Mouse (Mus musculus) olfactory bulb, adult 2 months (tissue): Measurements from ENCODE around the gene Spop. TPM values are rescaled to one million over a fixed set of nuclear protein-coding genes. Genes with fewer than 3 reads are reported as not detected.

ENCODE experiments used
- H3K27ac ChIP-seq: fragments of 200-500 bp; 2 replicates; pipeline ENCODE4 v1.5.1; 2012; ENCODE audit warnings: low read depth, low read length; ENCODE audit not compliant: insufficient read depth
- H3K4me1 ChIP-seq: fragments of 200-500 bp; 2 replicates; pipeline ENCODE4 v1.6.1; 2012; ENCODE audit warnings: low read length; ENCODE audit not compliant: control insufficient read depth, insufficient read depth
- H3K4me3 ChIP-seq: fragments of 200-500 bp; 2 replicates; pipeline ENCODE4 v1.5.1; 2012; ENCODE audit warnings: mild to moderate bottlenecking, low read depth, low read length, moderate library complexity; ENCODE audit not compliant: insufficient read depth
- CTCF ChIP-seq: fragments of 200-500 bp; IDR thresholded peaks from 2 replicates; pipeline ENCODE4 v1.5.1; 2012; ENCODE audit warnings: low read depth, mild to moderate bottlenecking, low read length, moderate library complexity; ENCODE audit not compliant: insufficient read depth
- POLR2A ChIP-seq: fragments of 200-500 bp; IDR thresholded peaks from 2 replicates; pipeline ENCODE4 v1.6.1; 2012; ENCODE audit warnings: mild to moderate bottlenecking, low read depth, low read length, moderate library complexity; ENCODE audit not compliant: insufficient read depth
- WGBS: fragments of 180-500 bp; shearing (Covaris S2); methylation state at CpG from one replicate; pipeline ENCODE4 v1.1.7; 2018; 5-methylcytosine and 5-hydroxymethylcytosine counted together
- polyA plus RNA-seq: library from polyadenylated mRNA; stranded (reverse); fragments of >200 nt; gene quantifications from 2 replicates; pipeline ENCODE4 v1.2.4, GENCODE M21; 2012; ENCODE audit warnings: low replicate concordance; ENCODE audit not compliant: missing spikeins, insufficient read depth, insufficient read length

Spop gene
- polyA plus RNA-seq, 1 experiment: not detected

GRCm38 (mm10) chr11:95473456-95473855 is 59.6 kb downstream of the Spop start:
- TF ChIP-seq CTCF: no peak
- no peak for TF ChIP-seq POLR2A
- 97% methylated on average over 1 of the region's 1 CpGs for WGBS
- Histone ChIP-seq H3K27ac (no peak overlapping the region), H3K4me1 (no peaks in the 10 kb centered on the region), H3K4me3 (no peak overlapping the region)

- no peak for TF ChIP-seq POLR2A
- WGBS: 74% methylated on average over 7 of the region's 7 CpGs
- Histone ChIP-seq H3K4me1 (no peaks in the 10 kb centered on the region), H3K4me3 (no peak overlapping the region), H3K27ac (no peak overlapping the region)
These were observed 62.4 kb downstream of the Spop start for GRCm38 (mm10) chr11:95476323-95476722.

- Histone ChIP-seq H3K4me1 (no peaks in the 10 kb centered on the region), H3K4me3 (no peak overlapping the region), H3K27ac (no peak overlapping the region)
- TF ChIP-seq POLR2A: no peak
- no peak for TF ChIP-seq CTCF
- WGBS: 81% methylated on average over 4 of the region's 4 CpGs
These were observed 65.6 kb downstream of the Spop start for GRCm38 (mm10) chr11:95479458-95479857.

GRCm38 (mm10) chr11:95480662-95481061 is 66.8 kb downstream of the Spop start:
- WGBS: 91% methylated on average over 4 of the region's 4 CpGs
- Histone ChIP-seq H3K4me3 (no peak overlapping the region), H3K4me1 (no peaks in the 10 kb centered on the region), H3K27ac (no peak overlapping the region)
- TF ChIP-seq CTCF (no peak), POLR2A (no peak)

GRCm38 (mm10) chr11:95485634-95486033 is 71.8 kb downstream of the Spop start:
- H3K27ac ChIP-seq: no peak overlapping the region
- 95% methylated on average over 18 of the region's 18 CpGs for WGBS
- TF ChIP-seq POLR2A: no peak
- no peak for TF ChIP-seq CTCF
- H3K4me3 ChIP-seq: no peak overlapping the region
- no peaks in the 10 kb centered on the region for H3K4me1 ChIP-seq

GRCm38 (mm10) chr11:95487237-95487636 is 73.4 kb downstream of the Spop start:
- H3K4me1 ChIP-seq: no peaks in the 10 kb centered on the region
- TF ChIP-seq CTCF (no peak), POLR2A (no peak)
- no peak overlapping the region for H3K27ac ChIP-seq
- H3K4me3 ChIP-seq: no peak overlapping the region
- WGBS: 98% methylated on average over 2 of the region's 2 CpGs

GRCm38 (mm10) chr11:95490104-95490503 is 76.2 kb downstream of the Spop start:
- no peak for TF ChIP-seq CTCF
- no peak for TF ChIP-seq POLR2A
- H3K27ac ChIP-seq: no peak overlapping the region
- 88% methylated on average over 14 of the region's 14 CpGs for WGBS
- no peak overlapping the region for H3K4me3 ChIP-seq
- no peaks in the 10 kb centered on the region for H3K4me1 ChIP-seq

- WGBS: 78% methylated on average over 4 of the region's 4 CpGs
These were observed 78.4 kb downstream of the Spop start for GRCm38 (mm10) chr11:95492256-95492655.

GRCm38 (mm10) chr11:95493010-95493409 is 79.1 kb downstream of the Spop start:
- WGBS: 58% methylated on average over 4 of the region's 4 CpGs
- TF ChIP-seq POLR2A (no peak), CTCF (no peak)
- H3K4me1 ChIP-seq: no peaks in the 10 kb centered on the region
- H3K4me3 ChIP-seq: no peak overlapping the region
- no peak overlapping the region for H3K27ac ChIP-seq

More at GRCm38 (mm10) chr11:95492256-95492655, 78.4 kb downstream of the Spop start:
- Histone ChIP-seq H3K27ac (no peak overlapping the region), H3K4me3 (no peak overlapping the region), H3K4me1 (no peaks in the 10 kb centered on the region)
- no peak for TF ChIP-seq CTCF
- no peak for TF ChIP-seq POLR2A

- H3K4me1 ChIP-seq: no peaks in the 10 kb centered on the region
- 85% methylated on average over 9 of the region's 9 CpGs for WGBS
- no peak overlapping the region for H3K27ac ChIP-seq
- no peak overlapping the region for H3K4me3 ChIP-seq
- no peak for TF ChIP-seq POLR2A
- TF ChIP-seq CTCF: no peak
These were observed 80.1 kb downstream of the Spop start for GRCm38 (mm10) chr11:95493950-95494349.
